Mouse (Mus musculus) heart, postnatal 0 days (tissue): ENCODE data around the gene Tmem115.

ENCODE experiments used
- CTCF ChIP-seq: IDR thresholded peaks from 2 replicates; pipeline ENCODE4 v1.5.1; 2016; ENCODE audit warnings: antibody characterized with exemption, control low read depth, low read depth
- EP300 ChIP-seq: IDR thresholded peaks from 2 replicates; pipeline ENCODE4 v1.6.1; 2016; ENCODE audit warnings: antibody characterized with exemption, low read depth

GRCm38 (mm10) chr9:107571534-107572326 lies 38.0 kb downstream of the Tmem115 start:
- no peak for TF ChIP-seq EP300
- TF ChIP-seq CTCF, result no peak
